Mouse (Mus musculus) G1E-ER4 (cell line): ENCODE measurements around the gene Hdac5. TPM values are rescaled to one million over a fixed set of nuclear protein-coding genes. Genes with fewer than 3 reads are reported as not detected.

ENCODE experiments used
- GATA1 ChIP-seq: IDR thresholded peaks from one replicate; pipeline ENCODE4 v1.8.0; 2012; ENCODE audit warnings: low read length, inconsistent platforms
- polyA plus RNA-seq: library from polyadenylated mRNA; stranded (reverse); fragments of >175 nt; gene quantifications from 2 replicates; pipeline ENCODE4 v1.2.3, GENCODE M21; 2012

Hdac5 gene
- polyA plus RNA-seq, 1 experiment, result 38.8 TPM

- no peak for TF ChIP-seq GATA1
Observed at GRCm38 (mm10) chr11:102221243-102221953, 8.6 kb downstream of the Hdac5 start.

- no peak for TF ChIP-seq GATA1
Observed at GRCm38 (mm10) chr11:102220451-102220850, 9.5 kb downstream of the Hdac5 start.

GRCm38 (mm10) chr11:102219994-102220346 is 10.0 kb downstream of the Hdac5 start:
- no peak for TF ChIP-seq GATA1

DNA sequence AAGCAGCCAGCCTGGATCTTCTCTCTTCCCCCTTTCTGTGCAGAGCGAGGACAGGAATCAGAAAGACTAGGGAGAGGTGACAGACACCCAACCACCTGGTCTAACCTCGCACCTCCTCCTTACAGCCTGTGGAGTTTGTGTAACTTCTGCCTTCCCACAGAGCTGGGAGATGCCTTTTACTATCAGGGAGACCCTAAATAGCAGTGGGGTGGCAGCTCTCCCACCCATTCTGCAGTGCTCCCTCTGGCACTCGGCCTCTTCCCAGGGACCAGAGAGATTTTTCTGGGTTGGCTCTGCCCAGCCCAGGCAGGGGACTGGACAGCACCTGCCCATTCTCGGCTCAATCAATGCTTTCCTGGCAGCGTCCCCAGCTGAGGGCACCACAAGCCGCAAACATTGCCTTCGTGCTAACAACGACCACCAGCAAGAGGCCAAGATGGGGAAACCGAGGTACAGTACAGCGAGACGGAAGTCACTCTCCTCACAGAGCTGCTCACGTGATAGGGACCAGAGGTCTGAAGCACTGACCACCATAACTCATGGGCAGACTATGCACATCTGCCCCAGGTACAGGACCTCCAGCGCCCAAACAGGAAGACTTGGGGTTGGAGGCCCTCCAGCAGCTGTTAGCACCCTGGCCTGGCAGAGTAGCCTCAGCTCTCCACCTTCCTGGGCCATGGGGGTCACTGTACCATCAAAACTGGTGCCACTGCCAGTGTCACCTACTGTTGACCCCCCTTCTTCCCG is 10.5 kb downstream of the Hdac5 start:
- no peak for TF ChIP-seq GATA1

GRCm38 (mm10) chr11:102218783-102219182 is 11.2 kb downstream of the Hdac5 start:
- no peak for TF ChIP-seq GATA1

DNA sequence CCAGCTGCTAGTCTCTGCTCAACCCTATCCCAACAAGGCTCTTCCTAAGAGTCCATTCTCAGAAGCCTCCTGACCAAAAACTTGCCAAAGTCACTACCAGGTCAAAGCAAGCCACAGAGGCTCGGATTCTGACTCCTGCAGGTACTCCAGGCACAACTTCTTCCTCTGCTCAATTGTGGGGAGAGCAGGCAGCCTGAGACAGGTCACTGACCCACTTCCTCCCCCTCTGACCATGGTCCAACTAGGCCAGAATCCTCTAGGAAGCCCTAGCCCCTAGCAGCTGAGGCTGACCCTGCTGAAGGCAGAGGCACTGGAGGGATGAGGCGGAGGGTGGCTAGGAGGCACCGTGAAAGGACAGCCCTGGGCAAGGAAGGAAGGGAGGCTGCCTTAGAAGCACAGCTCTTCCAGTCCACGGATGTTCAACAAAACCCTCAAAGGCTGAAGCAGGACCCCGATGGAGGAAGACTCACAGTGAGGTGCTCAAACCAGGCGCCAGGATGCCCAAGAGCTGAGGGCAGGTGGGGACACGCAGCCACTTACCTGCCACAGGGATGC is 12.0 kb downstream of the Hdac5 start:
- TF ChIP-seq GATA1, result no peak

DNA sequence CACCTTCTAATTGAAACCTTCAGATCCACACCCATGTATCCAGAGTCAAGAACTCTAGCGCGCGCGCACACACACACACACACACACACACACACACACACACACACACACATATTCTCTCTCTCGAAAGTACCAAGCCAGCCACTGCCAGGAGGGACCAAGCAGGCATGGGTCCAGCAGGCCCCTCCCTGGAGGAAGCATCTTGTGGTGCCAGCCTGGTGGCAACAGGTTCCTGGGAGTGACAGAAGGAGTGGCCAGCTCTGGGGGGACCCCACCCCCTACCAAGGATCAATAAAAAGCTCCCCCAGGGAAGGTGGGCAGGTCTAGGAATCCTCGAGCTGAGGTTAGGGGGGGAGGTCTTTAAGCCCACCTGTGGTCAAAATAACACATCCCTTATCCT is 12.6 kb downstream of the Hdac5 start:
- TF ChIP-seq GATA1, result no peak

- no peak for TF ChIP-seq GATA1
Observed at GRCm38 (mm10) chr11:102216886-102217240, 13.1 kb downstream of the Hdac5 start.

GRCm38 (mm10) chr11:102216056-102216885 is 13.7 kb downstream of the Hdac5 start:
- TF ChIP-seq GATA1, result no peak

- no peak for TF ChIP-seq GATA1
Observed at GRCm38 (mm10) chr11:102215511-102215910, 14.5 kb downstream of the Hdac5 start.

GRCm38 (mm10) chr11:102214430-102215156 is 15.4 kb downstream of the Hdac5 start:
- no peak for TF ChIP-seq GATA1

GRCm38 (mm10) chr11:102211936-102212341 is 18.0 kb downstream of the Hdac5 start:
- no peak for TF ChIP-seq GATA1

DNA sequence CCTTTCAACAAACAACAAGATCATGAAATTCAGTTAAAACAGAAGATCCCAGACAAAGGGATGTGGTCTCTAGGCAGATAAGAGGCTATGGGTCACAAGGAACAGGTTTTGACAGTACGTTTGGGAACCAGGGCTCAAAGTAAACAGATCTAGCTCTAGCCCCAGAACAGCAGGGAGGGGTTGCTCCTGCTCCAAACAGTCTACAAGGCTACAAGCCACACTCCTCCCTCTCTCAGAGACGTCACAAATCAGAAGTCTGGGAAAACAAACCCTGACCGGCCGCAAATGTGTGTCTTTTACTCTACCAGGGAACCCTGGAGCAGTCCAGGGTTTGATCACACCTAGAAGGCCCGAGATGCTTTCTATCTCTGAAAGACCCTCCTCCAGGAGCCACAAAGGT is 19.0 kb downstream of the Hdac5 start:
- TF ChIP-seq GATA1, result no peak

GRCm38 (mm10) chr11:102210185-102210584 is 19.8 kb downstream of the Hdac5 start:
- no peak for TF ChIP-seq GATA1

DNA sequence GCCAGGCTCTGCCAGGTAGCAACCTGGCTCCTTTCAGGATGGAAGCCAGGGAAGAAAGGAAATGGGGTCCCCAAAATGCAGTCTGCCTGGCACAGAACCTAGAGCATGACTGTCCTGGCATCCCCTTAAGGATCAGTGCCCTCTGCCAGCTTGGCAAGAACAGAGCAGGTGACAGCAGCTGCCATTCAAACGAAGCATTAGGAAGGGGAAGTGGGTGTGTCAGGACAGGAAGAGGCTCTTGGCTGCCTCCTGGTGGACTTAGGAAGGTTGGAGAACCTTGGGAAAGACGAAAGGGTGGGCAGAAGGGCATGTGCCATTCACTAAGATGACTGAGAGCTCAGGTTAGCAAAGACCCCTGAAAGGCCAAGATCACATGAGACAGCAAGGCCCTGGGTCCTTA is 20.2 kb downstream of the Hdac5 start:
- TF ChIP-seq GATA1, result no peak
